Mouse (Mus musculus): ENCODE measurements around the gene Pgp.
"Not testable (repeated sequence)": the region's sequence is repeated elsewhere in the genome, so short reads cannot be mapped to it uniquely, and the experiment has no call there.

The Pgp gene

DNA sequence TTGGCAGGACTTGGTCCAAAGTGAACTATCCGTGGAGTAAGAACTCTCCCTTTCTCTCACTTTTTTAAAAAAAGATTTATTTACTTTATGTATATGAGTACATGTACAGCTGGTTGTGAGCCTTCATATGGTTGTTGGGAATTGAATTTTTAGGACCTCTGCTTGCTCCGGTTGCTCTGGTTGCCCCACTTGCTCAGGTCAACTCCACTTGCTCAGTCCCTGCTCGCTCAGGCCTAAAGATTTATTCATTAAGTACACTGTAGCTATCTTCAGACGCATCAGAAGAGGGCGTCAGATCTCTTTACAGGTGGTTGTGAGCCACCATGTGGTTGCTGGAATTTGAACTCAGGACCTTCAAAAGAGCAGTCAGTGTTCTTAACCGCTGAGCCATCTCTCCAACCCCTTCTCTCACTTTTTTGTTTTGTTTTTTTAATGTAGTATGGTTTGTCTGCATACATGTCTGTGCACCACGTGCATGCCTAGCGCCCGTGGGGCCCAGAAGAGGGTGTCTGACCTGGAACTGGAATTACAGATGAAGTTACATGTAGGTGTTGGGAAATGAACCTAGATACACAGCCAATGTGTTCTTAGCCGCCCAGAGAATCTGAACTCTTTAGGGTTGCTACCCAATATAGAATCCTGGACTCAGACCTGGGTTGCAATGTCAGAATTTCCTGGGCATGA lies 14.5 kb upstream of the Pgp start:
- in situ Hi-C loops (cut with MboI; ENCODE audit: low sequenced_read_pairs): not testable (repeated sequence)

DNA sequence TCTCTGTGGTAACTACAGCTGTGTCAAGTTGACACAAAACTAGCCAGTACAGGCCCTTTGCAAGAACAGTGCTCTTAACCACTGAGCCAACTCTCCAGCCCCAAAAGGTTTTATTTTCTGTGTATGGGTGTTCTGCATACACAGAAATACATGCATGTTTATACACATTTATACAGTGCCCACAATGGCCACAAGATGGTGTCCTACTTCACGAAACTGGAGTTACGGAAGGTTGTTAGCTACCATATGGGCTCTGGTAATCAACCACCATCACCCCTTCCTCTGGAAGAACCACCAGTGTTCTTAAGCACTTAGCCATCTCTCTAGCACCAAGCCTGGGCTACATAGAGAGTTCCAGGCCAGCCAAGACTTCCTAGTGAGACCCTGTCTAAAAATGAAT lies 8.6 kb upstream of the Pgp start:
- in situ Hi-C loops (cut with MboI; ENCODE audit: low sequenced_read_pairs): no loop called here

DNA sequence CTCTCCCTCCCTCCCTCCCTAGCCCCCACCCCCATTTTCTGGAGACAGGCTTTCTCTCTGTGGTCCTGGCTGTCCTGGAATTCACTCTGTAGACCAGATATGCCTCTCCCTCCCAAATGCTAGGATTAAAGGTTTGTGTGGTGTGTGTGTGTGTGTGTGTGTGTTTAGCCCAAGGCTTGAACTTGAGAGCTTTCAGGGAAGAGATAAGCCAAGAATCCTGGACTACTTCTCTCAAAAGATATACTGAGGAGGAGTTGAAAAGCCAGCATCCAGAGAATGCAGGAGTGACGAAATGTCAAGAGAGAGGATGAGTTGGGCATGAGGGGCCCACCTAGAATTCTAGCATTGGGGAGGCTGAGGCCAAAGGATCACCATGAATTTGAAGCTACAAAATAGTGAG lies 7.3 kb upstream of the Pgp start:
- in situ Hi-C loops (cut with MboI; ENCODE audit: low sequenced_read_pairs): no loop called here

DNA sequence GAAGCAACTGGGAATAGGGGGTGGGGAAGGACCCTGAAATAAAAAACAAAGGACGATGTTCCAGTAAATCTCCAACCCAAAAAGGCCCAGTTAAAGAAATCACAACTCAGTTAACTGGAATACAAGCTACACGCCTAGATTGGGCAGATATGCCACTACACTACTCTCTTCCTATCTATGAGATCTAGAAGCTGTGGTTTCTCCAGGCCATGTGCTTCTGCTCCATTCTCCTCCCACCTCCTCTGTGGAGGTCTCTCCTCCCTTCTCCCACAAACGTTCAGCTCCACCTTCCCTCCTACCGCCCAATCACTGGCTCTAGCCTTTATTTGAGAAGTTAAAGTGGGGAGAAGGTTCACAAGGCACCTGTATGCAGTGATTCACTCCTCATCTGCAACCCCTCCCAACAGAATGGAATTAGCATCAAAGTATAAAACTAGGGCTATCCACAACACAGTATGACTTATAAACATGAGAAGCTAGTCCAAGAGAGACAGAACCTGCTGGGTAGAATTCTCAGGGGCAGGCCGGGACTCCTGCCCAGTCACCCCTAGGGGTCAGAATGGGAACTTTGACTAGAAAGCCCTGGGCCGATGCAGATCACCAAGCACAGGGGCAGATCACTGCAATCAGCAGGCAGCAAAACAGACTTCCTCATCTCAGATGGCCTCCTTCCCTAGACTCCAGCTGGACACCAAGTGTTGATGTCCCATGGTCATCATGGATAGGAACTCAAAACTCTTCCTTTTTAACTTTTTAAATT lies 6.6 kb upstream of the Pgp start:
- in situ Hi-C loops (cut with MboI; ENCODE audit: low sequenced_read_pairs): no loop called here

- in situ Hi-C loops (cut with MboI; ENCODE audit: low sequenced_read_pairs): no loop called here
These were observed 1.5 kb upstream of the Pgp start for GRCm38 (mm10) chr17:24468636-24469246.

DNA sequence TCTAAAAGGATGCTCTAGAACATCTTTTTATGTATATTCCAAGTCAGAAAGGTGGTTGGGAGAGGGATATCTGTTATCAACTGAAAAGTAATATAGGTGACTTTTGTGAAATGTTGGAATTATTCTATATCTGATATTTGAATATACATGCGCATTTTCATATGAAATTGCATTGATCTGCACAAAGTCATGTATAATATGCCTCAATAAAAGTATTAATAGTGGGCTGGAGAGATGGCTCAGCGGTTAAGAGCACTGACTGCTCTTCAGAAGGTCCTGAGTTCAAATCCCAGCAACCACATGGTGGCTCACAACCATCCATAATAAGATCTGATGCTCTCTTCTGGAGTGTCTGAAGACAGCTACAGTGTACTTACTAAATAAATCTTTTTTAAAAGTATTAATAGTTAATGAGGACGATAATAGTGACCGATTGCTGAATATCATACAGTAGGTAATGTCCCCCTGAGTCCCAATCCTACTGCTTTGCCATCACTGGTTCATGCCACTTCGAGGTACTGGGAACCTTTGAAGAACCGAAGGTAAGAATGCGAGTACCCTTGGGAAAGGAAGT lies 769 bp upstream of the Pgp start:
- in situ Hi-C loops (cut with MboI; ENCODE audit: low sequenced_read_pairs): no loop called here

- in situ Hi-C loops (cut with MboI; ENCODE audit: low sequenced_read_pairs): no loop called here
These were observed 722 bp downstream of the Pgp start for GRCm38 (mm10) chr17:24470701-24471527.

DNA sequence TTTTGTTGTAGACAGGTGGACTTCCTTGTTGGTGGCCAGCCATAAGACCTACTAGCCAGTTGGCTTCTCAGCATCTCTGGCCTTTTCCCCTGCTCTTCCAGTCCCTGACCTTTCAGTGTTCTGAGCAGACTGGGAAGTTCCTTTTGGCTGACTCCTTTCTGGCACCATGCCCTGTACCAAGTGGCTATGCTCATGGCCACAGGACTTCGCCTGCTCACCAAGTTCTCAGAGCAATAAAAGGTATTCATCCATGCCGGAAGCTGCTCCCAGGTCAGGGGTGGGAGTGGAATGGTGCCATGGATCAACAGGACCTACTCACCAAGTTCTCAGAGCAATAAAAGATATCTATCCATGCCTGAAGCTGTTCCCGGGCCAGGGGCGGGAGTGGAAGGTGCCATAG lies 2.3 kb downstream of the Pgp start:
- in situ Hi-C loops (cut with MboI; ENCODE audit: low sequenced_read_pairs): no loop called here

DNA sequence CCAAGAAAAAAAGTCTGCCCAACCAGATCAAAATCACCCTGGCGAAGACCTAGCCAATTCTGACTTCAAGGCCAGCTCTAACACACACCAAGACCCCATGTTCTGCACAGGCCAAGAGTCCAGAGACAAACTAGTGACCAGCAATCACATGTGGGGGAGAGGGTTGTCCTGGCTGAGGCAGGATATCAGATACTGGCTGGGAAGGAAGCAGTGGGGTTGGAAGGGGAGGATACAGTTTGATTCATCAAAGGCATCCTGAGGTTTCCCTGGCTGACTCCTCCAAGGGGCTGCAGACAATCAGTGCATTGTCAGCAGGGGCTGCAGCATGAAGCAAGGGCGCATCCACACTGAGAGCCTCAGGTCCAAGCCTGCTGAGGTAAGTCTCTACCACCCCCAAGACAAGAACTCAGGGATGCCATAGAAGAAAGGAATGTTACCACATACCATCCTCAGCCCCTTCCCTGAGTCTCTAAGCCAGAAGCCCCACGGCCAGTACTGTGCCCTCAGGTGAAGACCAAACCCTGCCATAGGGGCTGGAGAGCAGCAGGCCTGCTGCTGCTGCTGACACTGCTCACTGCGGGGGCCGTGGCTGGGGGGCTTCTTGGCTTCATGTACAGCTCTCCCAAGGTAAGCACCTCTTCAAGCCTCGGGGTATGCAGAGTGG lies 3.6 kb downstream of the Pgp start, which contains the start of gene Bricd5:
Gene Bricd5, plus strand, starts transcription at position 273 of the 664 bp plus-strand sequence.
- in situ Hi-C loops (cut with MboI; ENCODE audit: low sequenced_read_pairs): no loop called here

- in situ Hi-C loops (cut with MboI; ENCODE audit: low sequenced_read_pairs): no loop called here
These were observed 4.4 kb downstream of the Pgp start for GRCm38 (mm10) chr17:24474557-24474956.

GRCm38 (mm10) chr17:24475586-24475985 lies 5.4 kb downstream of the Pgp start:
- in situ Hi-C loops (cut with MboI; ENCODE audit: low sequenced_read_pairs): no loop called here

GRCm38 (mm10) chr17:24476022-24476776 lies 6.0 kb downstream of the Pgp start:
- in situ Hi-C loops (cut with MboI; ENCODE audit: low sequenced_read_pairs): no loop called here

DNA sequence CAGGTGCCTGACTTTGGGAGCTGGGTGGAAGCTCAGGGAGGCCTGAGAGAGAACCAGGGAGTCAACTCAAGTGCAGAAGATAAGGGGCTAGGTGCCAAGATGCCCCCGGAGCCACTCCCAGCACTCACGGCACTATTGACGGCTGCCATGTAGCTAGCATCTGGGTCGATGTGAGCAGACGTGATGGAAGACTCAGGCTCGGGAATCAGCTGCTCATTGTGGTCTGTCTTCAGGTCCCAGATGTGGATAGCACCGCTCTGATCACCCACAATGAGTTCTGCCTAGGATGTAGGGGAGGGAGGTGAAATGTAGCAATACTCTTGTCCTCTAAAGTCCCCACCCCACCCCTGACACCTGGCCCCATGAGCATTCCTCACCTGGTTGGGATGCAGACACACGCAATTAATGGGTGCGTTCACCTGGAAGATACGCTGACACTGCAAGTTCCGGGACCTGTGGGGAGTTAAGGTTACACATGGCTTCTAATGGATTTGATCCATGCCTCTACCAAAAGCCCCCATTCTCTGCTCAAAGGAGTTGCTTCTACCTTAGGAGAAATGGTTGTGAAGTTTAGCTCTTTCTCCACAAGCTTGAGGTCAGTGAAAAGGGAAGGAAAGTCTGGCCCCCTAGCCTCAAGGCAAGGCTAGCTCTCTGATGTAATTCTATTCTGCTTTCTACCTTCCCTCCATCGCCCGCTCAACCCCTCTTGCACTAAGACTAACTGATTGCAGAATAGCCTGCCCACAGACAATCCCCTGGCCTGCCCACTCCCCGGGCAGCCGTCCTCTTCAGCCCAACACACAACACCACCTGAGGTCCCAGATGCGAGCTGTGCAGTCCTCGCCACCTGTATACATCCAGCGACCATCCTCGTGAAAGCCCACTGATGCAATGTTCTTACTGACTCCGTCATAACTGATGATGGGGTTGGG lies 7.1 kb downstream of the Pgp start:
- in situ Hi-C loops (cut with MboI; ENCODE audit: low sequenced_read_pairs): no loop called here

GRCm38 (mm10) chr17:24477985-24478600 lies 7.9 kb downstream of the Pgp start:
- in situ Hi-C loops (cut with MboI; ENCODE audit: low sequenced_read_pairs): no loop called here

DNA sequence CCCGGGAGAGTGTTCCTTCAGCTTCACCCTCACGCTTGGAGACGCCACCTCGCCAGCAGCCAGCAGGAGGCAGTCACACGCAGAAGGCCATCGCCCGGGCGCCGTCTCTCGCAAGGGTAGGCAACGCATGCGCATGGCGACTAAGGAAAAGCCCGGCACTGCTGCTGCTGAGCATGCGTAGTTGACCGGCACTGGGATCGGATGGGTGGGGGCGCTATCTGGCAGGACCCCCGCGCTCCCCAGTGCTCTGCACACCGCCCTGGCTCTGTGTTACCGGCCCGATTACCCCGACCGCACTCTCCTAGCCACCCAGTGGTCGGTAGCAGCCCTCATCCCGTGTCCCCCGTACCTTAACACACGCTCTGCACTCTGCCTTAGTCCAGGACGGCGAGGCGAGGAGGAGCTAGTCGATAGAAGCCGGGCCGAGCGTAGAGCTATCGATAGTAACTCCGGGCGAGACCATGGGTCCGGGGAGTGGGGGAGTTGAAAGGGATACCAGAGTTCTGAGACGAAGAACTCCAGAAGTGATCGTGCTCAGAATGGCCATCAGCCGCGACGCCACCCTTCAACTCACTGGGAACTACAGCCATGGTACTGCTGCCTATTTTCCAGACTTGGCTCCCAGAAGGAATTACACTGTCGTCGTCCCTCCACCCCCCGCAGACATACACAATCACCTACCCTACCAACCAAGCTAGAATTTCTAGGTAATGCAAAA lies 8.6 kb downstream of the Pgp start, which contains the start of gene Mlst8:
Gene Mlst8, minus strand, starts transcription at position 416 of the 718 bp plus-strand sequence.
- in situ Hi-C loops (cut with MboI; ENCODE audit: low sequenced_read_pairs): no loop called here

- in situ Hi-C loops (cut with MboI; ENCODE audit: low sequenced_read_pairs): no loop called here
These were observed 9.2 kb downstream of the Pgp start for GRCm38 (mm10) chr17:24479431-24479830.

DNA sequence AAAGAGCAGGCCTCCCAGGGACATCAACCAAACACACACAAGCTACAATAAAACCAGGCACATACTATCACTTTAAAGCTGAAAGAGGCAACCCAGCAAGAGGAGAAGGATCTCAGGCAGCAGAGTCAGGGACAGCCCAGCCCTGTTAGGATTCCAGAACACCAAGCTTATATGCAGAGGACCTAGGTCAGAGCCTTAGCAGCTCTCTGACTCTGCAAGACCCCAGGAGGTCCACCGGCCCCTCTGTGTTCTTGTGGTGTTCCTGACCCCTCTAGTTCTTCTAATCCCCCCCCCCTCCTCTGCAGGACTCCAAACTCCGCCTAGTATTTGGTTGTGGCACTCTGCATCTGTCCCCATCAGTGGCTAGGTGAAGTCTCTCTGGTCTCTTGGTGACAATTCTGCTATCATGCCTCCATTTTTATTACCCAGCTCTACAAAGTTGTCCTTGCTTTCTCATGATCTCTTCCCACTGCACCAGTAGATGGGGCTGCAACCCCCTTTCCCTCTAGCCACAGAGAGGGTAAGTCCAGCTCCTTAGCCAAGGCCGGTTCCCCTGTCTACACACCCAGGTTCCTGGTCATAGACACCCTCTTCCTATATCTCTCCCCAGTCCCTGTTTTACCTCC lies 10.1 kb downstream of the Pgp start:
- in situ Hi-C loops (cut with MboI; ENCODE audit: low sequenced_read_pairs): no loop called here

Measured in CH12F3 (cell line).